Mouse (Mus musculus): ENCODE data around the gene Sumo3.

The Sumo3 gene

DNA sequence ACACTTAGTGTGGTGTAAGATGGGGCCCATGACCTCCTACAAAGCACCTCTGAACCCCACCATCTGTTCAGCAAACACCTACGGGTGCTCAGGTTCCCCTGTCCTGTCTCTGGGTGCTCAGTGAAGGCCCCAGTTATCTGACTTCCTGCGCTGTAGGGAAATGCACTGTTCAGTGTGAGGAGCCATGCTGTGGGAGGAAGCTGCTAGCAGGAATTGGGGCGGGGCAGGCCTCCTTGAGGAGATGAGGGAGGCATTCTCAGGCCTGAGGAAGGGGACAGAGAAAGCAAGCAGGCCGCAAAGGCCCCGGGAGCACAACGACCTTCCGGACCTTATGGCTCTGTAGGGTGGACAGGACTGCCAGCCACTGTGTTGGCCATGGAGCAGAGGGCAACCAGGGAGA lies 16.8 kb upstream of the Sumo3 start:
- DNase-seq (ENCODE audit: low spot score): no peak

DNA sequence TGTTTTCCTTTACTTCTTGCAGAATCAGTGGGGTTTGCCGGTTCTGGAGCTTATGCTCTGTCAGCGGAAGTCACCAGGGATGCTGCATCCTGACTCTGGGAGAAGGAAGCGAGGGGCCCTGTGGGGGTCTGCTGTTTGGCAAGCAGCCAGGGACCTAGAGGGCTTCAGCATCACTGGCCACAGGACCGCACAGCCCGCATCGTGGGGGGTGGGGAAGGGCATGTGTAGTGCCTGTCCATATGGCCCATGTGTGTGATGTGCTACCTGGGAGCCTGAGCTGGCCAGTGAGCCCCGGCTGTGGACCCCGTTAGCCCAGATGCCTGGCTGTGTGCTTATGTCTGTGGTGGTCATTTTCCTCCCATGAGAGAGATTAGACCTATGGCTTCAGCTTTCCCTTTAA lies 16.1 kb upstream of the Sumo3 start:
- no peak for DNase-seq (ENCODE audit: low spot score)

GRCm38 (mm10) chr10:77590812-77591211 lies 15.1 kb upstream of the Sumo3 start:
- peak; percentile 55 for DNase-seq (ENCODE audit: low spot score)

GRCm38 (mm10) chr10:77591546-77591945 lies 14.4 kb upstream of the Sumo3 start:
- DNase-seq (ENCODE audit: low spot score): no peak

GRCm38 (mm10) chr10:77596060-77596459 lies 9.8 kb upstream of the Sumo3 start:
- DNase-seq (ENCODE audit: low spot score): no peak

- no peak for DNase-seq (ENCODE audit: low spot score)
Observed at GRCm38 (mm10) chr10:77603021-77603420, 2.9 kb upstream of the Sumo3 start.

DNA sequence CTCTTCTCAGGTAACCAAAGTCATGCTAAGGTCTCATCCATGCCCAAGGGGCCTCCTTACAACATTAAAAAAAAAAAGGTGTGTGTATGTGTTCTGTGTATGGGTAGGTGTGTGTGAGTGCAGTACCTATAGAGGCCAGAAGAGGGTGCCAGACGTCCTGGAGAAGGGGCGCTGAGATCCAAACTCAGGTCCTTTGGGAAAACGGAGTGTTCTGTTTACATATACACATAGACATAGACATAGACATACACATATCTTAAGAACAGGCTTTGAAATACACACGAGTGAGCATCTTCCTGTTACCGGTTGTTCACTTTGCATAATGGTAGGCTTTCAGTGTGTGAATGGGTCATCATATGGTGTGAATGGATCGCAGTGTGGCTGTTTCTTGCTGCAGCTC lies 1.8 kb upstream of the Sumo3 start:
- no peak for DNase-seq (ENCODE audit: low spot score)

DNA sequence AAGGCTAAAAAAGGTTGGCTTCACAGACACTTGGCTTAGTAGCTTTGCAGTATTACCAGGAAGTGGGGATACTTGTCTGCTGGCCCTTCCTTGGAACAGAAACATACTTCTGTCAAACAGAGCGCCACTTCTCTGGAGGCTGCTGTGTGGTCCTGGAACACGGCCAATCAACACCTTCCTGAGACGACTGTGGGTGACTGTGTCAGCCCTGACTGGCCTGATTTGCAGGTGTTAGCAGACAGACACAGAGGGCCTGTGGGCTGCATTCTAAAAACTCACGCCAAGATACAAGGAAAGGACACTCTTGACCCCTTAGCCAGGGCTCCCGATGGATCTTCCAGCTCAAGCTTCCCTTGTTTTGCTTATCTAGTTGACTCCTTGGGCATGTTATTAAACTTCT lies 939 bp upstream of the Sumo3 start:
- no peak for DNase-seq (ENCODE audit: low spot score)

GRCm38 (mm10) chr10:77605368-77605767 lies 529 bp upstream of the Sumo3 start:
- DNase-seq (ENCODE audit: low spot score): peak; percentile 53

- DNase-seq (ENCODE audit: low spot score): no peak
Observed at GRCm38 (mm10) chr10:77606855-77607254, 958 bp downstream of the Sumo3 start.

GRCm38 (mm10) chr10:77607441-77607840 lies 1.5 kb downstream of the Sumo3 start:
- DNase-seq (ENCODE audit: low spot score): peak; percentile 32

DNA sequence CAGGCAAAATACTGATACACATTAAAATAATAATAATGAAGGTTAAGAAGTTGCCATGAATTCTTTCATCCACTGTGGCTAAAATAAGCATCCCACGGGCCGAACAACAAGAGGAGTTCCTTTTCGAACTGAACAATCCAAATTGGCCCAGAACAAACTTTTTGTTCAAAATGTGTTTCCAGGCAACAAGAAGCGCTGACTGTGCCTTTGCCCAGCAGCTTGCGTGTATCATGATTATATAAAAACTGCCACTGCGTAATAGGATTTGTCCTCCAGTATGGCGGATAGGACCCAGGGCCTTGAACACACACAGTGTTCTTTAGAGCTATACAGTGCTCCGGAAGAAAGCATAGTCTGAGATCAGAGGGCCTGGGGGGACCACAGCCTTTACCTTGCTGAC lies 2.7 kb downstream of the Sumo3 start:
- DNase-seq (ENCODE audit: low spot score): no peak

GRCm38 (mm10) chr10:77610221-77610961 lies 4.5 kb downstream of the Sumo3 start:
- DNase-seq (ENCODE audit: low spot score): no peak

- DNase-seq (ENCODE audit: low spot score): peak; percentile 61
Observed at GRCm38 (mm10) chr10:77613409-77613808, 7.5 kb downstream of the Sumo3 start.

GRCm38 (mm10) chr10:77615647-77616046 lies 9.8 kb downstream of the Sumo3 start:
- DNase-seq (ENCODE audit: low spot score): no peak

DNA sequence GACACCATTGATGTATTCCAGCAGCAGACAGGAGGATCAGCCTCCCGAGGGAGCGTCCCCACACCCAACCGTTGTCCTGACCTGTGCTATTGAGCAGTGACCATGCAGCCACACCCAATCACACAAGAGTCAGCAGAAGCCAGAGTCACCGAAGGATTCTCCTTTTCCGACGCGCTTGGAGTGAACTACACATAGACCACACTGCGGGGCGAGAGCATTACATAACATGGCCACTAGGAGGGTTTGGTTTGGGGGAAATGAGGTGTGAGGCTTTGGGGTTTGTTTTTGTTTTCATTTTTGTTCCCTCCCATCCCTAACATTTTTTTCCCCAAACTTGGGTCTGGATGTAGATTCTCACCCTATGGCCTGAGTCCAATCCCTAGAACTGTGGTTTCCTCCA lies 10.3 kb downstream of the Sumo3 start:
- DNase-seq (ENCODE audit: low spot score): no peak

GRCm38 (mm10) chr10:77616926-77617325 lies 11.0 kb downstream of the Sumo3 start:
- DNase-seq (ENCODE audit: low spot score): no peak

GRCm38 (mm10) chr10:77621546-77621945 lies 15.6 kb downstream of the Sumo3 start:
- no peak for DNase-seq (ENCODE audit: low spot score)

GRCm38 (mm10) chr10:77622055-77622988 lies 16.4 kb downstream of the Sumo3 start, which contains the start of gene Ube2g2:
Gene Ube2g2, plus strand, starts transcription at chr10:77622275.
- peak; percentile 88 for DNase-seq (ENCODE audit: low spot score)

GRCm38 (mm10) chr10:77623069-77623492 lies 17.2 kb downstream of the Sumo3 start:
- no peak for DNase-seq (ENCODE audit: low spot score)

- DNase-seq (ENCODE audit: low spot score): no peak
Observed at GRCm38 (mm10) chr10:77623639-77624400, 17.9 kb downstream of the Sumo3 start.

DNA sequence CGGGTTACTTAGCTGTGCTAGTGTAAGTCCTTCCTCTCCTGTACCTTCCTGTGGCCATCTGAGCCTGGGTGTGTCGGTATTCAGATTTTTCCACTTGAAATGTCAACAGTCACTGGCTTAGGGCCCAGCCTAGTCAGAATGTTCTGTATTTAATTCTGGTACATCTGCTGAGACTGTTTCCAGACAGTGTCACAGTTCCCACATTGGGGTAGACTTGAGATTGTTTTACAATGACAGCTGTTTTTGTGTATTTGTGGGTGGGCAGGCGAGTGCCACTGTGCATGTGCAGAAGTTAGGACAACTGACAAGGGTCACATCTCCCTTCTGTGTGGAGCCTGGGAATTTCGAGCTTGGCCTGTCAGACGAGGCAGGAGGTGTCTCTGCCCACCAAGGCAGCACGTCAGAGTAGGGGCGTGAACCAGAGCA lies 18.7 kb downstream of the Sumo3 start:
- no peak for DNase-seq (ENCODE audit: low spot score)
